Mouse (Mus musculus) cerebellum, postnatal 25 days (tissue): ENCODE results near the gene Cers6.

Experiments
- DNase-seq, 2 experiments: peaks; one replicate each; pipeline ENCODE4 v3.0.0; 2021; ENCODE audit warnings: mixed read lengths in 2 of 2

Cers6 gene

GRCm38 (mm10) chr2:69020636-69021310 lies 159.5 kb downstream of the Cers6 start:
- DNase-seq, result no peak

GRCm38 (mm10) chr2:69021516-69021915 lies 160.3 kb downstream of the Cers6 start:
- DNase-seq, result no peak

GRCm38 (mm10) chr2:69024856-69025255 lies 163.6 kb downstream of the Cers6 start:
- DNase-seq, result no peak

- no peak for DNase-seq
These were observed 171.3 kb downstream of the Cers6 start for GRCm38 (mm10) chr2:69032562-69032961.

GRCm38 (mm10) chr2:69035457-69035856 lies 174.2 kb downstream of the Cers6 start:
- no peak for DNase-seq

- DNase-seq, result no peak
These were observed 176.1 kb downstream of the Cers6 start for GRCm38 (mm10) chr2:69037362-69037761.

GRCm38 (mm10) chr2:69042327-69043106 lies 181.3 kb downstream of the Cers6 start:
- DNase-seq, result peak; percentile 34 to 37

- DNase-seq, result peak; percentile 53 to 67
These were observed 182.3 kb downstream of the Cers6 start for GRCm38 (mm10) chr2:69043431-69044118.

GRCm38 (mm10) chr2:69045926-69046325 lies 184.7 kb downstream of the Cers6 start:
- no peak for DNase-seq

- no peak for DNase-seq
These were observed 186.1 kb downstream of the Cers6 start for GRCm38 (mm10) chr2:69047297-69047696.

GRCm38 (mm10) chr2:69047805-69048204 lies 186.6 kb downstream of the Cers6 start:
- no peak for DNase-seq

GRCm38 (mm10) chr2:69049179-69049578 lies 187.9 kb downstream of the Cers6 start:
- no peak for DNase-seq

GRCm38 (mm10) chr2:69050189-69050588 lies 188.9 kb downstream of the Cers6 start:
- no peak for DNase-seq

- DNase-seq, result no peak
These were observed 190.4 kb downstream of the Cers6 start for GRCm38 (mm10) chr2:69051596-69051995.

GRCm38 (mm10) chr2:69053210-69053858 lies 192.1 kb downstream of the Cers6 start:
- peak in 1 of 2 experiments; percentile 38 for DNase-seq

- DNase-seq, result peak; percentile 87 to 90
These were observed 193.0 kb downstream of the Cers6 start for GRCm38 (mm10) chr2:69054279-69054678.

GRCm38 (mm10) chr2:69055174-69055573 lies 193.9 kb downstream of the Cers6 start:
- DNase-seq, result peak in 1 of 2 experiments; percentile 28

GRCm38 (mm10) chr2:69061313-69061712 lies 200.1 kb downstream of the Cers6 start:
- peak in 1 of 2 experiments; percentile 51 for DNase-seq

- DNase-seq, result no peak
These were observed 200.9 kb downstream of the Cers6 start for GRCm38 (mm10) chr2:69061910-69062689.

- DNase-seq, result peak; percentile 26 to 32
These were observed 203.5 kb downstream of the Cers6 start for GRCm38 (mm10) chr2:69064759-69065158.

GRCm38 (mm10) chr2:69071440-69072235 lies 210.4 kb downstream of the Cers6 start:
- DNase-seq, result no peak
